Mouse (Mus musculus): ENCODE measurements at regions not wholly inside any gene's neighbourhood (a gene's known extent, or its start where the extent isn't known, plus 50 kb on each side); places are given as distances from the start of the nearest gene placed in this dataset.

GRCm38 (mm10) chr11:14769008-14769407 lies 169.9 kb downstream of the Pom121l12 start:
- Histone ChIP-seq H3K27me3 (replicated peaks; ENCODE audit: control insufficient read depth, insufficient read depth, low read length) (no peaks in the 10 kb centered on the region), H3K4me3 (ENCODE audit: low read depth, low read length) (no peak overlapping the region), H3K9me3 (replicated peaks; ENCODE audit: control insufficient read depth, low read length) (no peaks in the 10 kb centered on the region), H3K9ac (ENCODE audit: low read length) (no peak overlapping the region), H3K27ac (ENCODE audit: low read depth, low read length) (no peak overlapping the region), H3K36me3 (ENCODE audit: control insufficient read depth, insufficient read depth, low read length) (no peaks in the 10 kb centered on the region), H3K4me1 (ENCODE audit: control insufficient read depth, insufficient read depth, low read length) (no peaks in the 10 kb centered on the region), H3K4me2 (ENCODE audit: low read length) (no peak overlapping the region)
- WGBS: 51% methylated on average over 1 of the region's 1 CpGs
- DNase-seq (ENCODE audit: low spot score) (peak; percentile 24), ATAC-seq (no peak)

DNA sequence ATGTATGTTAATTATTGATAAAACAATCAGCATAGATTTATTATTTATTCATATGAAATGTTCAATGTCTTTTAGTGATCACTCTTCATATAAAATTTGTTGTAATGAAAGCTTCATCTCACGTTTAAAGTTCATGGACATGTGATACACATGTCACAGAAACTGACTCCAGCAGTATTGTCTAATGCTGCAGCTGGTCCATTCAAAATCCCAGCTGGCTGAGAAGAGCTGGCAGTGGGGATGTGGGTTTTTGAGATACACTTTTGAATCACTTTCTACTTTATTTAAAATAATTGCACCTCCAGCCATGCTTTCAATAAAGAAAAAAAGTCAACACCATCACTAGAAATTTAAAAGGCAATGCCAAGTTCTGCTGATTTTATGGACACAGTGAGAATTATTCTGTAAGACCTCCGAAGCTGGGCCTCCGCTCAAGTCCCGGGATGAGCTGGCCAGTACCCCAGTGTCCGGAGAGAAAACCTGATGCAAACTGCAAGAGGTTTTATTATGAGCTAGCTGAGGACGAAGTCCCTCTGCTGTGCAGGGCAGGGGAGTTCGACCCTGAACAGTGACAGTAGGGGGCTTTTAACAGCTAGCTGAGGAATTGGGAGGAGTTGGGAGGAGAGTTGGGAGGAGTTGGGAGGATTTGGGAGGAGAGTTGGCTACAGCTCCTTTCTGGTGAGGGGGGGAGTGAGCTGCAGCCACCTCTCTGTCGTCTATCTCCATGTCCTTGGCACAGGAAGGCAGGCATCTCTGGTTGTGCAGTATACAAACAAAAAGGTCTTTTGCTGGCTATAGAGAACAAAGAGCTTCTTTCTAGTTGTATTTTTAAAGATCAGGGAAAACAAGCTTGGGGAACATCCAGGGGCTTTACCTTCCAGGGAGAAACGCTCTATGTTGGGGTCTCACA lies 170.6 kb downstream of the Pom121l12 start:
- Histone ChIP-seq H3K27ac (ENCODE audit: low read depth, low read length) (no peak overlapping the region), H3K4me3 (ENCODE audit: low read depth, low read length) (no peak overlapping the region), H3K4me2 (ENCODE audit: low read length) (no peak overlapping the region), H3K27me3 (replicated peaks; ENCODE audit: control insufficient read depth, insufficient read depth, low read length) (no peaks in the 10 kb centered on the region), H3K9ac (ENCODE audit: low read length) (no peak overlapping the region), H3K4me1 (ENCODE audit: control insufficient read depth, insufficient read depth, low read length) (no peaks in the 10 kb centered on the region), H3K9me3 (replicated peaks; ENCODE audit: control insufficient read depth, low read length) (no peaks in the 10 kb centered on the region), H3K36me3 (ENCODE audit: control insufficient read depth, insufficient read depth, low read length) (no peaks in the 10 kb centered on the region)
- DNase-seq (ENCODE audit: low spot score) (peak; percentile 23), ATAC-seq (peak; percentile 46; the same call in 1 of the 2 replicates)
- WGBS: 32% methylated on average over 9 of the region's 9 CpGs

DNA sequence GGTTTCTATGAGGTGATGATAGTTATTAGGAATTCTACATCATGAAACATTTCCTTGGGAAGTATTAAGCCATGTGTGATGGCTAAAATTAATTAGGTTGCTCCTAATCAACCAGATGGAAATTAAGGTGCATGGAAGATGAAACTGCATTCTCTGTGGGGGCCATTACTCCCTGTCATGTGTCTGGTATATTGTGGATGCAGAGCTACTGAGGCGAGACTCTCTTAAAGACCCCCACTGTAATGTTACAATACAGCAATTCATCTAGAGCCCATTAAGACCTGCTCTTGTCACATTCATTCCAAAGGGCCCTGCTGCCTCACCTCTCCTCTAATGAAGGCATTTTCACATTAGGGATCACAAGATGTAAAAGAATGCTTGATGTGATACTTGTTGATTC lies 199.2 kb downstream of the Pom121l12 start:
- no peak overlapping the region for H3K9ac ChIP-seq (ENCODE audit: low read length)
- DNase-seq (ENCODE audit: low spot score) (no peak), ATAC-seq (no peak)
- 10% methylated on average over 1 of the region's 1 CpGs for WGBS
- H3K36me3 ChIP-seq (ENCODE audit: control insufficient read depth, insufficient read depth, low read length): no peaks in the 10 kb centered on the region
- no peak overlapping the region for H3K27ac ChIP-seq (ENCODE audit: low read depth, low read length)
- H3K4me3 ChIP-seq (ENCODE audit: low read depth, low read length): no peak overlapping the region
- H3K27me3 ChIP-seq (replicated peaks; ENCODE audit: control insufficient read depth, insufficient read depth, low read length): no peaks in the 10 kb centered on the region
- H3K4me2 ChIP-seq (ENCODE audit: low read length): no peak overlapping the region
- no peaks in the 10 kb centered on the region for H3K4me1 ChIP-seq (ENCODE audit: control insufficient read depth, insufficient read depth, low read length)
- H3K9me3 ChIP-seq (replicated peaks; ENCODE audit: control insufficient read depth, low read length): no peaks in the 10 kb centered on the region

DNA sequence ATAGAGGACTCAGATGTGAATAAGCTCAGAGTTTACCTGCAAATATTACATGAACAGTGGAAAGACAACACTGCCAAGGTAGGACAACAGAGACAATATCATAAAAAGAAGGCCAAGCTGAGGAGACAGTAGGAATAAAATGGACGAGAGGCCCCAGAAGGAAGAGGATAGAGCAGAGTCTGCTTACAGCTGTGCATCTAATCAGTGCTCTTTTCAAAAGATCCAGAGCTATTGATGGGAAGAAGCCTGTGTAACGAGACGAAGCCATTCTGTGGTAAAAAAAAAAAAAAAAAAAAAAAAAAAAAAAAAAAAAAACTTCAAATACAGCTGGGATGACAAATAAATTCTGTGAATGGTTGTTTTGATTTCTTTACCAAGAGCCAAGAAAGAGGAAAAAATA lies 200.2 kb downstream of the Pom121l12 start:
- Histone ChIP-seq H3K9ac (ENCODE audit: low read length) (no peak overlapping the region), H3K36me3 (ENCODE audit: control insufficient read depth, insufficient read depth, low read length) (no peaks in the 10 kb centered on the region), H3K4me3 (ENCODE audit: low read depth, low read length) (no peak overlapping the region), H3K4me1 (ENCODE audit: control insufficient read depth, insufficient read depth, low read length) (no peaks in the 10 kb centered on the region), H3K27ac (ENCODE audit: low read depth, low read length) (no peak overlapping the region), H3K4me2 (ENCODE audit: low read length) (no peak overlapping the region), H3K9me3 (replicated peaks; ENCODE audit: control insufficient read depth, low read length) (no peaks in the 10 kb centered on the region), H3K27me3 (replicated peaks; ENCODE audit: control insufficient read depth, insufficient read depth, low read length) (no peaks in the 10 kb centered on the region)
- ATAC-seq (0 out of 2 replicates have a peak, but pooled peaks have one; percentile 42), DNase-seq (ENCODE audit: low spot score) (peak; percentile 22)
- WGBS: 15% methylated on average over 3 of the region's 3 CpGs

GRCm38 (mm10) chr11:14818936-14819335 lies 219.9 kb downstream of the Pom121l12 start:
- DNase-seq (ENCODE audit: low spot score) (peak; percentile 67), ATAC-seq (no peak)
- Histone ChIP-seq H3K4me1 (ENCODE audit: control insufficient read depth, insufficient read depth, low read length) (no peaks in the 10 kb centered on the region), H3K4me2 (ENCODE audit: low read length) (no peak overlapping the region), H3K9ac (ENCODE audit: low read length) (no peak overlapping the region), H3K27ac (ENCODE audit: low read depth, low read length) (no peak overlapping the region), H3K27me3 (replicated peaks; ENCODE audit: control insufficient read depth, insufficient read depth, low read length) (no peaks in the 10 kb centered on the region), H3K4me3 (ENCODE audit: low read depth, low read length) (no peak overlapping the region), H3K36me3 (ENCODE audit: control insufficient read depth, insufficient read depth, low read length) (no peaks in the 10 kb centered on the region), H3K9me3 (replicated peaks; ENCODE audit: control insufficient read depth, low read length) (no peaks in the 10 kb centered on the region)
- WGBS: 5% methylated on average over 2 of the region's 2 CpGs
